Mouse (Mus musculus): ENCODE measurements around the gene Tbc1d2. TPM values are rescaled to one million over a fixed set of nuclear protein-coding genes. Genes with fewer than 3 reads are reported as not detected.
A peak's percentile ranks its signal among the peaks of the same experiment; 100 is the strongest.
"Not testable (repeated sequence)": the region's sequence is repeated elsewhere in the genome, so short reads cannot be mapped to it uniquely, and the experiment has no call there.

Gene Tbc1d2
- polyA plus RNA-seq, 1 experiment from 2014 or later: 2.7 TPM

DNA sequence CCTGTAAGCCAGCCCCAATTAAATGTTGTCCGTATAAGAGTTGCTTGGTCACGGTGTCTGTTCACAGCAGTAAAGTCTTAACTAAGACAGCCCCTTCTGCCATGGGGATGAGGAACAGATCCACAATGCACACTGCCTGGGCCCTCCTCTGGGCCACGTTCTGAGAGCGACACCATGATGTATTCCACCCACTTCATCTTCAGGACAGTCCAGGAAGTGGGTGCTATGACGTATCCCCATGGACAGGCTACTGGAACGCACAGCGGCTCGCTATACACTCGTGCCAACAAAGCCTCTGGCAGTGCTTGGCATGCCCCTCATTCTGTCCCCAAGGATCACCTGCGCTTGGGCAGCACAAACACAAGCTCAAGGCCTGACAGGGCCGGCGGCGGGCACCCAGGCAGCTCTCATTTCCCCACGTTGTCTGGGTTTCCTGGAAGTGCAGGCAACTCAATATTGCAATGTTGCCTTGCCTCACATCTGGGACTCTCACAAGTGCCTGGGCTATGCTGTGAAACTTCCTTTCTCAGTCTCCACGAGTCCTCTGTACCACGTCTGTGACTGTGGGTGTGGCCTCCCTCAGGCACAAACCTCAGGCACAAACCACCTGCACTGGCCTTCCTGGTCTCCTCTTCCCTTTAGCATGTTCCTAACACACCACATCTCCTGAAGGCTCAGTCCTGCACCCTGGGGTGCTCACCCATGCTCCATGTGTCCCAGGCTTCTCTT lies 14.1 kb downstream of the Tbc1d2 start:
- no peak overlapping the region for H3K4me2 ChIP-seq (replicated peaks; ENCODE audit: low read depth)
- no peak overlapping the region for H3K9ac ChIP-seq (ENCODE audit: low read length)
- no peaks in the 10 kb centered on the region for H3K9me3 ChIP-seq (ENCODE audit: control insufficient read depth, low read length)
- ATAC-seq (ENCODE audit: low FRiP score, low TSS enrichment) (no peak; the same call in 1 of the 2 replicates), DNase-seq (ENCODE audit: low spot score) (no peak)
- no peak overlapping the region for H3K4me3 ChIP-seq (ENCODE audit: low read depth, low read length)
- H3K36me3 ChIP-seq (ENCODE audit: control insufficient read depth, insufficient read depth, low read length): no peaks in the 10 kb centered on the region
- H3K27me3 ChIP-seq (ENCODE audit: control insufficient read depth, insufficient read depth, low read length): no peaks in the 10 kb centered on the region
- no peaks in the 10 kb centered on the region for H3K4me1 ChIP-seq (replicated peaks; ENCODE audit: control insufficient read depth, insufficient read depth)
- 78% methylated on average over 16 of the region's 16 CpGs for WGBS
- no peak for TF ChIP-seq EP300 (optimal IDR thresholded peaks at IDR 0.05)
- no peak for TF ChIP-seq CTCF (IDR thresholded peaks at IDR 0.05; ENCODE audit: low read depth)
- no peak overlapping the region for H3K27ac ChIP-seq (replicated peaks)

DNA sequence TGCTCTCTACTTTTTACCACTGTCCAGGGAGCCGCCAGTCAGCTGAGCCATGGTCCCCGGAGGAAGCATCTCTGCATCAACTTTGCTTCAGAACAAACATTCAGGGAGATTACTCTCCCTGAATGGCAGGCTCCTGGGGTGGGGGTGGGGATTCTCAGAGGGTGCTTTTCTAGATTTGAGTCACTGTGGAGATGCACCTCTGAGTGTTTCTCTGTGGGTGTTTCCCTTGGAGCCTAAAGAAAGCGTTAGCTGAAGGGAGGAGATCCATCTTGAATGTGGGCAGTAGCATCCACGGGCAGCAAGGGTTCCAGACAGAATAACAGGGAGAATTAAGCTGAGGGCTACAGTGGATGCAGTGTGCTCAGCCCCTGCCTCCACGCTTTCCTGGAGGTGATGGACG lies 15.1 kb downstream of the Tbc1d2 start:
- H3K27ac ChIP-seq (replicated peaks): no peak overlapping the region
- no peak for TF ChIP-seq EP300 (optimal IDR thresholded peaks at IDR 0.05)
- TF ChIP-seq CTCF (IDR thresholded peaks at IDR 0.05; ENCODE audit: low read depth): no peak
- H3K9ac ChIP-seq (ENCODE audit: low read length): no peak overlapping the region
- no peaks in the 10 kb centered on the region for H3K36me3 ChIP-seq (ENCODE audit: control insufficient read depth, insufficient read depth, low read length)
- WGBS: 54% methylated on average over 6 of the region's 6 CpGs
- no peak overlapping the region for H3K4me3 ChIP-seq (ENCODE audit: low read depth, low read length)
- H3K4me1 ChIP-seq (replicated peaks; ENCODE audit: control insufficient read depth, insufficient read depth): no peaks in the 10 kb centered on the region
- no peaks in the 10 kb centered on the region for H3K27me3 ChIP-seq (ENCODE audit: control insufficient read depth, insufficient read depth, low read length)
- H3K9me3 ChIP-seq (ENCODE audit: control insufficient read depth, low read length): no peaks in the 10 kb centered on the region
- DNase-seq (ENCODE audit: low spot score): no peak
- H3K4me2 ChIP-seq (replicated peaks; ENCODE audit: low read depth): no peak overlapping the region
- ATAC-seq (ENCODE audit: low FRiP score, low TSS enrichment): no peak

DNA sequence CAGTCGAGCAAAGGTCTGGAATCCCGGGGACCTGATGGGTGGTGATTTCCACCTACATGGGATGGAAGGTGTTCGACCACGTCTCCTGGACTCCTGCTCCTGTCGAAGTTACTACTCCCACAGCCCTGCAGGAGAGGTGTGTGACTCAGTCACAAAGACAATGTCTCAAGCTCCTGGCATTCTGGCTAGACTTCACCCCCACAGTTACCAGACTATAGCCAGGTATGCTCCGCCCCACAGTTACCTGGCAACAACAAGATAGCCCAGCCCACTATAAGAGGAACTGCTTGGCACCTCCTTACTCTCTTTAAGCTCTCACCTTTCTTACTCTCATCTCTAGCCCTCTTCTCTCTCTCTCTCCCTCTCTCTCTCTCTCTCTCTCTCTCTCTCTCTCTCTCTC lies 16.4 kb downstream of the Tbc1d2 start:
- not testable (repeated sequence) for H3K4me2 ChIP-seq (replicated peaks; ENCODE audit: low read depth); H3K36me3 ChIP-seq (ENCODE audit: control insufficient read depth, insufficient read depth, low read length); H3K4me1 ChIP-seq (replicated peaks; ENCODE audit: control insufficient read depth, insufficient read depth); H3K9me3 ChIP-seq (ENCODE audit: control insufficient read depth, low read length); H3K9ac ChIP-seq (ENCODE audit: low read length); H3K27me3 ChIP-seq (ENCODE audit: control insufficient read depth, insufficient read depth, low read length); H3K4me3 ChIP-seq (ENCODE audit: low read depth, low read length); H3K27ac ChIP-seq (replicated peaks)
- WGBS: 52% methylated on average over 6 of the region's 6 CpGs
- DNase-seq (ENCODE audit: low spot score): peak; percentile 63
- ATAC-seq (ENCODE audit: low FRiP score, low TSS enrichment): peak; percentile 70

DNA sequence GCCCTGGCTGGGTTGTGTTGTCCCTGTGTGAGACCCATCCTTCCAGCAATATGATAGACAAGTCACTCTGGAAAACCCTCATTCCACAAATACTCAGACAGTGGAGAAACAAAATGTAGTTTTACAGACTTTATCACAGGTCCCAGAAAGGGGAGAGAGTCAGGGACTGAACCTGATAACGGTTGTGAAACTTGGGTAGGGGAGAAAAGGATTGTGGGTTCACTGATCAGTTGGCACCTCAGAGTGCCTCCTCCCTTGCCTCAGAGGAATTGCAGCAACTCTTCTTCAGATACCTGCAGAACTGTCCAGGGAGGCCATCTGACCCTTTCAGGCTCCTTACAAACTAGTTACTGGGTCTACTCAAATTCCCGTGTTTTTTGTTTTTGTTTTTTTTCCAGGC lies 17.5 kb downstream of the Tbc1d2 start:
- H3K4me2 ChIP-seq (replicated peaks; ENCODE audit: low read depth): no peak overlapping the region
- ATAC-seq (ENCODE audit: low FRiP score, low TSS enrichment) (no peak), DNase-seq (ENCODE audit: low spot score) (no peak)
- H3K36me3 ChIP-seq (ENCODE audit: control insufficient read depth, insufficient read depth, low read length): no peaks in the 10 kb centered on the region
- no peaks in the 10 kb centered on the region for H3K4me1 ChIP-seq (replicated peaks; ENCODE audit: control insufficient read depth, insufficient read depth)
- no peak overlapping the region for H3K9ac ChIP-seq (ENCODE audit: low read length)
- no peak overlapping the region for H3K4me3 ChIP-seq (ENCODE audit: low read depth, low read length)
- 56% methylated on average over 2 of the region's 2 CpGs for WGBS
- TF ChIP-seq EP300 (optimal IDR thresholded peaks at IDR 0.05): no peak
- H3K9me3 ChIP-seq (ENCODE audit: control insufficient read depth, low read length): no peaks in the 10 kb centered on the region
- no peak overlapping the region for H3K27ac ChIP-seq (replicated peaks)
- no peaks in the 10 kb centered on the region for H3K27me3 ChIP-seq (ENCODE audit: control insufficient read depth, insufficient read depth, low read length)

DNA sequence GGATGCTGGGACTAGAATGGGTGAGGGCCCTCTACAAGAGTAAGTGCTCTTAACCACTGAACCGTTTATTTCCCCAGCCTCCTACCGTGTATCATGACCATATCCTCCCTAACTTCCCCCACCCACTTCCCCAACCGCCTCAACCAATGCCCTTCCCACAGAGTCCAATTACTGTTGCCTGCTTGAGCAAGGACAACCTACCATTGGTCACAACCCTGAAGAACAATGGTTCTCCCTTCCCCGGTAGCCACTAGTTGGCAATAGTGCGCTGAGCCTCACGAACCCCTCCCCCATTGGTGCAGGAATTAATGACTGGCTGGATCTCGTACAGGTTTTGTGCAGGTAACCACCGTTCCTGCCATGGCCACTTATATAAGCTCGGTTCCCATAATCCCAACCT lies 19.6 kb downstream of the Tbc1d2 start:
- Histone ChIP-seq H3K27me3 (ENCODE audit: control insufficient read depth, insufficient read depth, low read length) (no peaks in the 10 kb centered on the region), H3K4me3 (ENCODE audit: low read depth, low read length) (no peak overlapping the region), H3K9me3 (ENCODE audit: control insufficient read depth, low read length) (no peaks in the 10 kb centered on the region), H3K4me2 (replicated peaks; ENCODE audit: low read depth) (no peak overlapping the region), H3K36me3 (ENCODE audit: control insufficient read depth, insufficient read depth, low read length) (no peaks in the 10 kb centered on the region), H3K27ac (replicated peaks) (no peak overlapping the region), H3K4me1 (replicated peaks; ENCODE audit: control insufficient read depth, insufficient read depth) (no peaks in the 10 kb centered on the region), H3K9ac (ENCODE audit: low read length) (no peak overlapping the region)
- ATAC-seq (ENCODE audit: low FRiP score, low TSS enrichment) (no peak), DNase-seq (ENCODE audit: low spot score) (peak; percentile 30)
- TF ChIP-seq CTCF (IDR thresholded peaks at IDR 0.05; ENCODE audit: low read depth) (peak; percentile 30; the same call in 1 of the 2 replicates), EP300 (optimal IDR thresholded peaks at IDR 0.05) (no peak)
- 69% methylated on average over 9 of the region's 9 CpGs for WGBS

DNA sequence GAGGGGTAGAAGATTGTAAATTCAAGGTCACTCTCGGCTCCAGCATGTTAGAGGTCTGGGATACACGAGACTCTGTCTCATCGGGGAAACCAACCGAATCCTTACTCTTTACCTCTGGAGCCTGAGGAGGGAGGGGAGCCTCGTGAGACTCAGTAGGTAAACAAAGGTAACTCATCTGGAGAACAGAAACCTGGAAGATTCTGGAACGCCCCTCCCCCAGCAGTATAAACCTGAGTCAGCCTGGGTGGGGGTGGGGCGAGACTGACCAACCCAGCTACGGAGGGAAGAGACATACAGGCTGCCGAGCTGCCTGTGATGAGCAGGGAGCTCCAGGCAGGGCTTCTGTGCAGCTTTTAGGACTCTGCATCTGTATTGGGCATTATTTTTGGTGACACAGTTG lies 21.1 kb downstream of the Tbc1d2 start:
- H3K27me3 ChIP-seq (ENCODE audit: control insufficient read depth, insufficient read depth, low read length): no peaks in the 10 kb centered on the region
- peak; percentile 73 for DNase-seq (ENCODE audit: low spot score)
- H3K4me3 ChIP-seq (ENCODE audit: low read depth, low read length): no peak overlapping the region

More for the DNA sequence above, 21.1 kb downstream of the Tbc1d2 start:
- TF ChIP-seq EP300 (optimal IDR thresholded peaks at IDR 0.05): no peak
- TF ChIP-seq CTCF (IDR thresholded peaks at IDR 0.05; ENCODE audit: low read depth): no peak
- H3K4me2 ChIP-seq (replicated peaks; ENCODE audit: low read depth): no peak overlapping the region
- no peaks in the 10 kb centered on the region for H3K9me3 ChIP-seq (ENCODE audit: control insufficient read depth, low read length)
- ATAC-seq (ENCODE audit: low FRiP score, low TSS enrichment): peak; percentile 51; the same call in 1 of the 2 replicates
- no peaks in the 10 kb centered on the region for H3K4me1 ChIP-seq (replicated peaks; ENCODE audit: control insufficient read depth, insufficient read depth)
- no peak overlapping the region for H3K9ac ChIP-seq (ENCODE audit: low read length)
- H3K27ac ChIP-seq (replicated peaks): no peak overlapping the region
- no peaks in the 10 kb centered on the region for H3K36me3 ChIP-seq (ENCODE audit: control insufficient read depth, insufficient read depth, low read length)
- WGBS: 22% methylated on average over 9 of the region's 9 CpGs
